In the genomic region with DNA sequence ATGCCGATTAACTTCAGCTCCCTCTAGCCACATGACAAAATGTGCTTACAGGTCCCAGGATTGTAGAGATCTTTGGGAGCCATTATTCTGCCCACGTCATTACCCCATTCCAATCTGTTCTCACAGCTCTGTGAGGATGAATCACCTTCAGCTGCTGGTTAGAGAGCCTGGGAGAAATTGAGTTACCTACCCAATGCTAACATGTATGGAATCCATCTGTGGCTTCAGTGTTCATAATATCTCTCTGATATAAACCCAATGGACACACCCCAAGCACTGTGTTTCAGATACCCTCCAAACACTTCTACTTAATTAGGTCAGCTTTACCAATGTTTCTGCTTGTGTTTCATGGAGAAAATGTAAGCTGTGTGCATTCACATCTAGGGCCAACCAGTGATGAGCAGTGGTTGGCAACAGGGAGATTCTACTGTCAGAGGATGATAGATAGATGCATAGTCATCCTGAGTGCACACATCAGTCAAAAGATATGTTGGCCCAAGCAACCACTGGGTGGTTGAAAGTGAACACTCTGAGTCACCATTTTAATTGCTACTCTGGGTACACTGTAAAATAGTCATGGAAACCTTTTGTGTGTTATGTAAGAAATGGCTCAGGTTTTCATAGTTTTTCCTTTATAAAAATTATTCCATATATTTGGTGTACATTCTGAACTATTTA, we compare ENCODE assay signal across 25 mouse cellular contexts.
DNase-seq lines count a peak whose midpoint lies in the region; ATAC-seq and TF ChIP-seq lines count a peak whose summit lies in the region.
"Had no signal": no experiment of that assay in that cellular context is flagged by ENCODE, and none has a peak within 500 bp of the region (broad histone marks: within the 10 kb centered on the region; RNA-seq: fewer than 3 reads in every experiment).

No protein-coding gene starts in this region.

- DNase-seq in adrenal gland, adult 8-10 months = peak; percentile 7
- no peak for DNase-seq in adrenal gland, postnatal 10 days
- DNase-seq in layer of hippocampus, adult 2 months (ENCODE audit: low spot score in 2 of 2) = peak in 1 of 2 experiments; percentile 30
- DNase-seq in layer of hippocampus, postnatal 10 days (ENCODE audit: low spot score in 2 of 2) = no peak
- DNase-seq in 3T3-L1 (ENCODE audit: low read depth, low spot score) = peak; percentile 90
- DNase-seq in brain, adult 2 months (ENCODE audit: low read depth, low spot score) = peak; percentile 60
- DNase-seq in left cerebral cortex, adult 8-10 months (ENCODE audit: low spot score in 2 of 2) = no peak
- DNase-seq: B cell, adult 2 months; cerebellum, adult 11-12 months; cerebellum, postnatal 10 days; gastrocnemius, adult 2 months; kidney, adult 11 months; kidney, postnatal 4 days; liver; lung, postnatal 36 days; midbrain, embryonic 14.5 days; thymus, postnatal 25 days had no signal

- H3K4me1 ChIP-seq in forebrain, embryonic 15.5 days = no peaks in the 10 kb centered on the region
- H3K4me1 ChIP-seq: embryonic facial prominence, embryonic 10.5 days; hindbrain, embryonic 10.5 days; liver, embryonic 15.5 days; lung, embryonic 15.5 days; megakaryocyte, embryonic 14.5 days; neural tube, embryonic 13.5 days; stomach, embryonic 15.5 days had no signal

- no peak overlapping the region for H3K9ac ChIP-seq in forebrain, embryonic 15.5 days (replicated peaks)
- H3K9ac ChIP-seq: liver, embryonic 15.5 days; lung, embryonic 15.5 days; neural tube, embryonic 13.5 days; stomach, embryonic 15.5 days had no signal

- H3K9me3 ChIP-seq in forebrain, embryonic 15.5 days = no peaks in the 10 kb centered on the region
- H3K9me3 ChIP-seq: embryonic facial prominence, embryonic 10.5 days; hindbrain, embryonic 10.5 days; liver, embryonic 15.5 days; lung, embryonic 15.5 days; stomach, embryonic 15.5 days had no signal

- WGBS in forebrain, embryonic 15.5 days = 91% methylated on average over 2 of the region's 2 CpGs

- H3K4me3 ChIP-seq in layer of hippocampus, adult 2 months = no peak overlapping the region
- no peak overlapping the region for H3K4me3 ChIP-seq in forebrain, embryonic 15.5 days
- H3K4me3 ChIP-seq: embryonic facial prominence, embryonic 10.5 days; gastrocnemius, adult 2 months; hindbrain, embryonic 10.5 days; liver, embryonic 15.5 days; lung, embryonic 15.5 days; megakaryocyte, embryonic 14.5 days; neural tube, embryonic 13.5 days; stomach, embryonic 15.5 days had no signal

- H3K36me3 ChIP-seq in forebrain, embryonic 15.5 days = no peaks in the 10 kb centered on the region
- H3K36me3 ChIP-seq: embryonic facial prominence, embryonic 10.5 days; hindbrain, embryonic 10.5 days; liver, embryonic 15.5 days; lung, embryonic 15.5 days; neural tube, embryonic 13.5 days; stomach, embryonic 15.5 days had no signal

- no peak for TF ChIP-seq CTCF in layer of hippocampus, adult 2 months (conservative IDR thresholded peaks at IDR 0.05)

- ATAC-seq in forebrain, embryonic 15.5 days (replicated peaks) = no peak

- H3K27ac ChIP-seq in layer of hippocampus, adult 2 months = peak overlapping the region; percentile 59
- H3K27ac ChIP-seq in forebrain, embryonic 15.5 days (replicated peaks) = no peak overlapping the region
- H3K27ac ChIP-seq: embryonic facial prominence, embryonic 10.5 days; gastrocnemius, adult 2 months; hindbrain, embryonic 10.5 days; liver, embryonic 15.5 days; lung, embryonic 15.5 days; neural tube, embryonic 13.5 days; stomach, embryonic 15.5 days had no signal

- no peaks in the 10 kb centered on the region for H3K27me3 ChIP-seq in forebrain, embryonic 15.5 days
- H3K27me3 ChIP-seq: liver, embryonic 15.5 days; lung, embryonic 15.5 days; megakaryocyte, embryonic 14.5 days; neural tube, embryonic 13.5 days; stomach, embryonic 15.5 days had no signal

- H3K4me2 ChIP-seq in forebrain, embryonic 15.5 days (replicated peaks) = no peak overlapping the region
- H3K4me2 ChIP-seq: liver, embryonic 15.5 days; lung, embryonic 15.5 days; neural tube, embryonic 13.5 days; stomach, embryonic 15.5 days had no signal

Comparison
In these comparisons a context has a peak if more than half of its experiments do, and no peak if none do; other contexts are left out.
1. DNase-seq: peak in adrenal gland, adult 8-10 months (single experiment), 3T3-L1 (single experiment) and brain, adult 2 months (single experiment); none in adrenal gland, postnatal 10 days (single experiment), layer of hippocampus, postnatal 10 days (0 of 2) and left cerebral cortex, adult 8-10 months (0 of 2).